Mouse (Mus musculus): Measurements from ENCODE around the gene Cgas.

DNA sequence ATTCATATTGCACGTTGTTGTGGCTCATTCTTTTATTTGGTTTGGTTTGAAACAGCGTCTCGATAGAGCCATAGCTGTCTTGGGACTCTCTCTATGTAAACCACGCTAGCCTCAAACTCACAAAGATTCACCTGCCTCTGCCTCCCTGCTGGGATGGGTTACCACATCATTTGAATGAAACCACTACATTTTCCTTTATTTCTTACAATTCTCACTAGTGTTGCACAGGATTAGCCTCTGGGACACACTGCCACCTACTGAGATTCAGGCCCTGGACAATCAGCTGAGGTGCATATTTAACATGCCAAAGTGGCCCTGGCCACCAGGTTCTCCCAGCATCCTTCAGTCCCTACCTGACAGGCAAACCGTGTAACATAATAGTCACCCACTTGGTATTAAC lies 3.6 kb downstream of the Cgas start:
- TF ChIP-seq POLR2A (IDR thresholded peaks at IDR 0.05; ENCODE audit: low read depth, low read length) = no peak
- TF ChIP-seq CTCF (conservative IDR thresholded peaks at IDR 0.05; ENCODE audit: insufficient read depth, insufficient read length, low read depth, low read length) = no peak

Data from kidney, adult 2 months (tissue).